Mouse (Mus musculus) layer of hippocampus, postnatal 14 days (tissue): Measurements from ENCODE around the gene Cep295. TPM values are rescaled to one million over a fixed set of nuclear protein-coding genes. Genes with fewer than 3 reads are reported as not detected.
"Not testable (repeated sequence)": the region's sequence is repeated elsewhere in the genome, so short reads cannot be mapped to it uniquely, and the experiment has no call there.

Experiments
- DNase-seq, 2 experiments: peaks; one replicate each; pipeline ENCODE4 v3.0.0; 2021 to 2022; ENCODE audit warnings: low spot score in 2 of 2, mixed read lengths in 1 of 2
- long read RNA-seq, 2 experiments: library from polyadenylated mRNA; stranded (forward); transcript quantifications; one replicate each; pipeline ENCODE4 v2.0.0; 2021
- total RNA-seq, 2 experiments: library from RNA; stranded (reverse); gene quantifications; 2 replicates each; pipeline ENCODE4 v1.2.3; 2021

Cep295 gene
- total RNA-seq: 10 to 100 TPM; 20.6 to 24.7 TPM
- long read RNA-seq, experiment 1, partial matches to known transcripts: 1 of 4 reads
- long read RNA-seq, experiment 1, other reads (novel, unspliced or antisense): 3 of 4 reads
- long read RNA-seq, experiment 2, full-length matches to known transcripts: 1 of 3 reads
- long read RNA-seq, experiment 2, partial matches to known transcripts: 0 of 3 reads
- long read RNA-seq, experiment 2, other reads (novel, unspliced or antisense): 2 of 3 reads

GRCm38 (mm10) chr9:15357484-15358275 lies at the start of gene Cep295:
Cep295 (minus strand) TSS chr9:15357788.
- peak; percentile 94 to 96 for DNase-seq

DNA sequence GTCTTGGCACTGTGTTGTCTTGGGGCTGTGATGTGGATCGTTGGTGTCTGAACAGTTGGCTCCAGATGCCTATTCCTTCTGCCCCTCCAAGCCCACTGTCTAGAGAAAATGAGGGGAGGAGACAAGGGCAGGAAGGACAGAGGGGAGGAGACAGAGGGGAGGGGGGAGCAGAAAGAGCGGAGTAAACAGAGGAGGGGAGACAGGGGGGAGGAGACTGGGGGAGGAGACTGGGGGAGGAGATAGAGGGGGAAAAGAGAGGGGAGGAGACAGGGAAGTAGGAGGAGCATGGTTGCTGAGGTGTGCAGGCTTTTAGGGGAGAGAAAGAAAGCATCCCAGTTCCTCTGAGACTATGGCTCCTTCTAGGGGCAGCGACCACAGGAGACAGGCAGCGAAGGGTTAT lies 40.0 kb upstream of the Cep295 start:
- no peak for DNase-seq

DNA sequence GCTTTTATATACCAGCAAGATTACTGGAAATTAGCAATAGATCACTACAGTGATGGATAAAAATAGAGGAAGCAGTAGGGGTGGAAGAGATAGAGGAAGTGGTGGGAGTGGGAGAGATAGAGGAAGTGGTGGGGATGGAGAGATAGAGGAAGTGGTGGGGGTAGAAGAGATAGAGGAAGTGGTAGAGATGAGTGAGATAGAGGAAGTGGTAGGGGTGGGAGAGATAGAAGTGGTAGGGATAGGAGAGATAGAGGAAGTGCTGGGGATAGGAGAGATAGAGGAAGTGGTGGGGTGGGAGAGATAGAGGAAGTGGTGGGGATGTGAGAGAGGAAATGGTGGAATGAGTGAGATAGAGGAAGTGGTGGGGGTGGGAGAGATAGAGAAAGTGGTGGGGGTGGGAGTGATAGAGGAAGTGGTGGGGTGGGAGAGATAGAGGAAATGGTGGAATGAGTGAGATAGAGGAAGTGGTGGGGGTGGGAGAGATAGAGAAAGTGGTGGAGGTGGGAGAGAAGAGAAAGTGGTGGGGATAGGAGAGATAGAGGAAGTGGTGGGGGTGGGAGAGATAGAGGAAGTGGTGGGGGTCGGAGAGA lies 37.9 kb upstream of the Cep295 start:
- DNase-seq: no peak

DNA sequence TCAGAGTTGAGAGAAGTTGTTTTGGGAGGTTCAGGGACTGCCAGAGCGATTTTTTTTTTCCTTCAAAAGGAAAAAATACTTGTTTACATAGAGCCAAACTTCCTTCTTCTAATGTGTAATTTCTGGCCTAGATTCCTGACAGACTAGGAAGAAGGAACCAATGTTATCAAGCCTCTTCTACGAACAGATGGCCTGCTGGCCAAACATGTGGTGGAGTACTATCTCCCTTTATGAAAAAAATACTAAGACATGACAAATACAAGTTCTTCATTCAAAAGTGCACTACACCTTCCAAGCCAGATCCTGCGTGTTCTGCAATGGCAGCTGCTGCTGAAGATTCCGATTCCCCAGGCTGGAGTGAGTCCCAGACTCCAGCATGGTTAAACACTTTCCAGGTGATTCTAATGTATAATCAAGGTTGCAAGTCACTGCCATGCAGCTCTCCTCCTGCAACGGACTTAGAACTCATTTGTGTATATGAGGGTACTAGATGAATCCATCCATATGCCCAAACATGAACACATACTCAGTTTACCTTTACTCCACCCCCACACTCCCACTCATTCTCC lies 29.6 kb upstream of the Cep295 start:
- peak in 1 of 2 experiments; percentile 2 for DNase-seq

DNA sequence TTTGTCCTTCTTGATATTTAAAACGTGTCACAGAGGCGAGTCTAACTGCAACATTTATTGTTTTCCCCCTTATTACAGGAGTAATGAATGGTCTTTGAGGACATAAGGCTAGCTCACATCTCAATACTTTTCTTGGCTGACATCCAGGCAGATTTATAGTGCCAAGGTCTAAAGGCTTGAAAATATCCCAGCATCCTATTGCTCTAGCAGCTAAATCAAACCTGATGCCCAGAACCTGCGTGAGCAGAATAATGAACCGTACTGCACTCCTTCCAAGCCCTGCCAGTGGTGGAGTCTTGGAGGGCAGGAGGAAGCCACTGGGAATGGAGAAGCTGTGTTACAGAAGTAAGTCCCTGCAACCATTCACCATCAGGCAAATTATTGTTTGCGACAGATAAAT lies 26.7 kb upstream of the Cep295 start:
- DNase-seq: peak in 1 of 2 experiments; percentile 4

DNA sequence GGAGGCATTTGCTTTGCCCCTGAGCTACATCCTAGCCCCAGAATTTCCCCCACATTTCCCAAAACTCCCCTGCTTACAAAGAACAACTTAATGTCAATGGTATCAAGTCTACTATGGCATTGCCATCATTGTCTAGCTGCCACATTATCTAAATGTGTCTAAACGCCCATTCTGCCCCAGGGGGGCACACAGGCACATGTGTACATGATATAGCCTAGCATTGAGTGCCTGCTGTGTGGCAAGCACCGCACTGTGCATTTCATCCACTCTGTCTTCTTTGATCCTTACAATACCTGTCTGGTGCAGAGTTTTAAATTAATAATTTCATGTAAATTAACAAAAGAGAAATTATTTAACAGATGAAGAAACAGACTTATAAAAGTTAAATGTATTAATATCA lies 8.7 kb upstream of the Cep295 start:
- no peak for DNase-seq

- peak in 1 of 2 experiments; percentile 58 for DNase-seq
Measured at GRCm38 (mm10) chr9:15365856-15366255, 8.3 kb upstream of the Cep295 start.

DNA sequence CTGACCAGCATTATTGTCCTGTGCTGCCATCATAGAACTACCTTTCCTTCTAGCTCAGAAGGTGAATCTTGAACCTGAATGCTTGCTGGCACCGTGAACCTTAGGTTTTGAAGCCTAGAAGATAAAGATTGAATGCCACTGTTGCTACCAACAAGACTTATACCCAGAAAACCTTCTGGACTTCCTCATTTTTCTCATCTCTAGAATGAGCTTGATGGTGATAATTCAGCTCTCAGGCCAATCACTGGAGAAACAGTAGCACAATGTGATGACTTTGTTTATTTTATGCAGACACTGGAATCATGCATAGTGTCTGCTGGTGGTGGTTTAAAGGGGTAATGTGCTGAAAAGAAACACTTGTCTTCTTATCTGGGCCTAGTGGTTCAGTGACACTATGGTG lies 7.3 kb upstream of the Cep295 start:
- DNase-seq: no peak

DNA sequence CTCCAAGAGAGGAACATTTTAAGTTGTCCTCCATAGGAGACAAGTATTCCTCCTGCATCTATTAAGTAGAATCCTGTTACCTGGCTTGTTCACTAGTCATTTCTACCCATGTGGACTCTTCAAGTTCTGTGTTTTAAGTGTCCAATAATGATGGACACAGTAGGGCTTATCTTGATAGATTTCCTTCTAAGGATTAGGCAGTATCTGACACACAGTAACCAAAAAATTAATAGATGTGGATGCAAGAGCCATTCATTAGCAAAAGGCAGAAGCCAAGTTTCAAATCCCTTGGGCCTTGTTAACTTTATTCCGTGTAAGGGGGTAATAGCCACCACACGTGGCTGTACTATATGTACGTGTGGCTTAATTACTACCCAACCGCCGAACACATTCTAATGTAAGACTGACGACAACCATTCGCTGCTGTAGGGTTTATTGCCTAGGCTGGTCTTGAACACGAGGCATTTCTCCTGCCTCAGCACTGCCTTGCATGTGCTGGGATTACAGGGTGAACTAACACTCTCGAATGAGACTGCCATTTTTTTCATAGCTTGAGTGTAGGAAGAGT lies 588 bp downstream of the Cep295 start:
- DNase-seq: no peak

DNA sequence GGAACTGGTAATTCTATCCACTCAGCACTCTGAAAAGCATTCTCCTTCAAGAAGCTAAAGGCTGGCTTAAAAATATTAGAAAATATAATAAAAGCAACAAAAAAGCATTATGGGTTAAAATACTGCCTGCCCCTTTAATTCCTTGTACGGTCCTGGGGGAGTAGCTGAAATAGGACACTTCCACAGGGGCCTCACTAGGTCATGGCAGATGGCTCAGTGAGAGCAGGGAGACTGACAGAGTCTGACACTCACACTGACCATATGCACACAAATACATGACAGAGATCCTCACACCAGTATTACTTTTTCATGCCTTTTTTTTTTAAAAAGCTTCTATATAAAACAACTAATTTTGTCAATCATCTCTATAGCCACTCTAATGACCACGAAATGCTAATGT lies 7.7 kb downstream of the Cep295 start:
- no peak for DNase-seq

GRCm38 (mm10) chr9:15337776-15338175 lies 19.8 kb downstream of the Cep295 start:
- no peak for DNase-seq

GRCm38 (mm10) chr9:15318170-15318742 lies 39.3 kb downstream of the Cep295 start:
- DNase-seq: no peak

- no peak for DNase-seq
Measured at GRCm38 (mm10) chr9:15317223-15318169, 40.1 kb downstream of the Cep295 start.

- DNase-seq: not testable (repeated sequence)
Measured at GRCm38 (mm10) chr9:15316296-15316695, 41.3 kb downstream of the Cep295 start.

DNA sequence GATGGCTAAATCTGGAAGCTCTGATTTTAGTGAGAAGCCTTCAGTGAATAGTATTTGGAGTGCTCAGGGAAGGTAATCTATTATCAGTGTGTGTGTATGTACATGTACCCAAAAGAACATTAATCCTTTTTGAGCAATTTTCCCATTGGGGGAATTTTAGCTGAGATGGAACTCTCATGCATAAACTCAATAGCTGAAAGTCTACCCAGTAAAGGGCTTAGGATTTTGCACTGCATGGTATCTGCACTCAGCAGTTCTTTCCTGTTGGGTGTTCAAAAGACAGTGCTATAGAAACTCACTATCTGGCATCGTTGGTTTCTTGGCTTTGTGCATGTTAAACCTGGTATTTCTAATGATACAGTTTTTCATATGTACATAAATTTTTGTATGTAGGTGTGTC lies 43.0 kb downstream of the Cep295 start:
- DNase-seq: no peak

GRCm38 (mm10) chr9:15313633-15314032 lies 44.0 kb downstream of the Cep295 start:
- no peak for DNase-seq

GRCm38 (mm10) chr9:15312054-15312735 lies 45.4 kb downstream of the Cep295 start:
- DNase-seq: no peak

- DNase-seq: no peak
Measured at GRCm38 (mm10) chr9:15310179-15310578, 47.4 kb downstream of the Cep295 start.

- no peak for DNase-seq
Measured at GRCm38 (mm10) chr9:15309425-15309824, 48.2 kb downstream of the Cep295 start.

GRCm38 (mm10) chr9:15308254-15308653 lies 49.3 kb downstream of the Cep295 start:
- no peak for DNase-seq
